Mouse (Mus musculus) heart, adult 8-10 months (tissue): ENCODE measurements at regions not wholly inside any gene's neighbourhood (a gene's known extent, or its start where the extent isn't known, plus 50 kb on each side); places are given as distances from the start of the nearest gene placed in this dataset.

Experiments used
- DNase-seq: peaks from one replicate; pipeline ENCODE4 v3.0.0; 2022; ENCODE audit warnings: low spot score

- DNase-seq: no peak
Observed at GRCm38 (mm10) chr1:73348476-73348875, 332.8 kb upstream of the Tnp1 start.

GRCm38 (mm10) chr1:73344587-73344986 is 328.9 kb upstream of the Tnp1 start:
- no peak for DNase-seq

GRCm38 (mm10) chr1:73341911-73342310 is 326.2 kb upstream of the Tnp1 start:
- no peak for DNase-seq

GRCm38 (mm10) chr1:73337401-73337800 is 321.7 kb upstream of the Tnp1 start:
- DNase-seq: no peak

GRCm38 (mm10) chr1:73309556-73309955 is 293.8 kb upstream of the Tnp1 start:
- DNase-seq: peak; percentile 40

- no peak for DNase-seq
Observed at GRCm38 (mm10) chr1:73308420-73308819, 292.7 kb upstream of the Tnp1 start.

GRCm38 (mm10) chr1:73307194-73307593 is 291.5 kb upstream of the Tnp1 start:
- DNase-seq: no peak

GRCm38 (mm10) chr1:73299978-73300688 is 284.4 kb upstream of the Tnp1 start:
- no peak for DNase-seq

- DNase-seq: no peak
Observed at GRCm38 (mm10) chr1:73285342-73285741, 269.6 kb upstream of the Tnp1 start.

- peak; percentile 55 for DNase-seq
Observed at GRCm38 (mm10) chr1:73274480-73274879, 258.8 kb upstream of the Tnp1 start.

GRCm38 (mm10) chr1:73270787-73271391 is 255.2 kb upstream of the Tnp1 start:
- no peak for DNase-seq

GRCm38 (mm10) chr1:73269051-73269755 is 253.5 kb upstream of the Tnp1 start:
- DNase-seq: peak; percentile 61

- peak; percentile 16 for DNase-seq
Observed at GRCm38 (mm10) chr1:73265009-73265408, 249.3 kb upstream of the Tnp1 start.

- no peak for DNase-seq
Observed at GRCm38 (mm10) chr1:73264245-73264644, 248.5 kb upstream of the Tnp1 start.

- DNase-seq: no peak
Observed at GRCm38 (mm10) chr1:73259525-73260098, 243.9 kb upstream of the Tnp1 start.

GRCm38 (mm10) chr1:73257263-73257662 is 241.6 kb upstream of the Tnp1 start:
- DNase-seq: no peak

GRCm38 (mm10) chr1:73251911-73252356 is 236.2 kb upstream of the Tnp1 start:
- no peak for DNase-seq

GRCm38 (mm10) chr1:73244016-73244415 is 228.3 kb upstream of the Tnp1 start:
- no peak for DNase-seq

GRCm38 (mm10) chr1:73242290-73242689 is 226.6 kb upstream of the Tnp1 start:
- DNase-seq: no peak

- DNase-seq: no peak
Observed at GRCm38 (mm10) chr1:73236867-73237266, 221.2 kb upstream of the Tnp1 start.

GRCm38 (mm10) chr1:73233636-73234035 is 217.9 kb upstream of the Tnp1 start:
- DNase-seq: no peak

- DNase-seq: no peak
Observed at GRCm38 (mm10) chr1:73233041-73233440, 217.3 kb upstream of the Tnp1 start.
